Mouse (Mus musculus) urinary bladder, postnatal 36 days (tissue): ENCODE measurements at regions not wholly inside any gene's neighbourhood (a gene's known extent, or its start where the extent isn't known, plus 50 kb on each side); places are given as distances from the start of the nearest gene placed in this dataset.

Source experiments
- DNase-seq, 2 experiments: peaks; one replicate each; pipeline ENCODE4 v3.0.0; 2022; ENCODE audit warnings: low spot score in 2 of 2, mixed read lengths in 1 of 2

GRCm38 (mm10) chr4:54161337-54161993 is 335.6 kb downstream of the Tmem38b start:
- DNase-seq, result no peak

- DNase-seq, result no peak
Observed at GRCm38 (mm10) chr4:54162308-54162707, 336.5 kb downstream of the Tmem38b start.

GRCm38 (mm10) chr4:54170202-54170931 is 344.5 kb downstream of the Tmem38b start:
- no peak for DNase-seq

GRCm38 (mm10) chr4:54184213-54184612 is 358.4 kb downstream of the Tmem38b start:
- DNase-seq, result no peak

GRCm38 (mm10) chr4:54195734-54196133 is 369.9 kb downstream of the Tmem38b start:
- no peak for DNase-seq

- no peak for DNase-seq
Observed at GRCm38 (mm10) chr4:54202440-54202839, 376.6 kb downstream of the Tmem38b start.

- DNase-seq, result no peak
Observed at GRCm38 (mm10) chr4:54224572-54224971, 398.7 kb downstream of the Tmem38b start.
